Mouse (Mus musculus): ENCODE data around the gene Gm20929. TPM values are rescaled to one million over a fixed set of nuclear protein-coding genes. Genes with fewer than 3 reads are reported as not detected.

The Gm20929 gene
- polyA plus RNA-seq (2014; fragmentation: Illumina TruSeq; extraction: RNeasy Lipid Tissue Mini Kit (QIAGEN cat#74804); ENCODE audit: insufficient read depth, low read depth, low replicate concordance): not detected

GRCm38 (mm10) chrY:53843649-53844048 is at the start of gene Gm20929:
TSS of gene Gm20929 (plus strand) at chrY:53843949.

